Mouse (Mus musculus) frontal cortex, postnatal 10 days (tissue): ENCODE results near the gene Vmn1r199.

Source experiments
- DNase-seq, 2 experiments: peaks; one replicate each; pipeline ENCODE4 v3.0.0; 2022; ENCODE audit warnings: low spot score in 2 of 2, mixed read lengths in 1 of 2

The Vmn1r199 gene

DNA sequence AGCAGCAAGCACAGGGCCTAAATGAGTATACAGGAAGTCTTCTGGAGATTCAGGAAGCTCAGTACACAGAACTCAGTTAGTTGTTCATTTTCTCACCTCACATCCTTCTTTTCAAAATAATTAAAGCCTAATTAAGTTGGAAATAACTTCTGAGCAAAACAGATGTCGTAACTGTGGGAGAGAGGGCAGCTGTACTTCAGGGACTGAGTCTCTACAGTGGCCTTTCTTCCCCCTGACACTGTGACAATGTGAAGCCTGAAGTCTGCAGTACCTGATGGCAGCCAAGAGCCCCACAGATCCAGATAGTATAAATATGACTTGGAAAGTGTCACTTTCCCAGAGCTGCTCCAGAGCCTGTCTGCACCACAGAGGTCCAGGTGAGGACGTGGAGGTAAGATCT is at the start of gene Vmn1r199:
TSS of gene Vmn1r199 (plus strand) at position 301 of the 400 bp plus-strand sequence.
- no peak for DNase-seq

DNA sequence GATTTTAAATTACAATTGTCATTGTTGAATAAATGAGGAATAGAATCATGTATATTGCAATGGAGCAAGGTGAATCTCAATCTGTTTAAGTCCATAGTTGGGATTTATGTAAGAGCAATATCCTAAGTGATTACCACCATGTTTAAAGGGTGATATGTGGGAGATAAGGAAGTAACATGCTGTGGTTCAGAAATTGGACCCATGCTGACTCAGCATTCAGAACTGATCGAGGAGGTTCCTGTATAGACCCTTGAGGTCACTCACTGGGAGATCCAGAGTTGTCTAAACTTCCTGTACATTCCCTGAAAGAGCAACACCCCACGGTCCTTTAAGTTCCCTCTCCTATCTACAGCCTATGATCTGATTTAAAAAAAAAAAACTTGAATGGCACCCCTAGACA is 46.3 kb upstream of the Vmn1r199 start:
- DNase-seq = no peak

DNA sequence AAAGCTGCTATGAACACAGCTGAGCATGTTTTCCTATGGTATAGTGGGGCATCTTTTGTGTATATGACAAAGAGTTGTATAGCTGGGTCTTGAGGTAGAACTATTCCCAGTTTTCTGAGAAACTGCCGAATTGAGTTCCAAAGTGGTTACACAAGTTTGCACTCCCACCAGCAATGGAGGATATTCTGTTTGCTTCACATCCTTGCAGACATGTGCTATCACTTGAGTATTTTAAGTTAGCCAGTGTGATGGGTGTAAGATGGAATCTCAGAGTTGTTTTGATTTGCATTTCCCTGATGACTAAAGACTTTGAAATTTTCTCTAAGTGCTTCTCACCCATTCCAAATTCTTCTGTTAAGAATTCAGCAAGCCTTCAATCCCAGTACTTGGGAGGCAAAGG is 44.1 kb upstream of the Vmn1r199 start:
- DNase-seq = no peak

DNA sequence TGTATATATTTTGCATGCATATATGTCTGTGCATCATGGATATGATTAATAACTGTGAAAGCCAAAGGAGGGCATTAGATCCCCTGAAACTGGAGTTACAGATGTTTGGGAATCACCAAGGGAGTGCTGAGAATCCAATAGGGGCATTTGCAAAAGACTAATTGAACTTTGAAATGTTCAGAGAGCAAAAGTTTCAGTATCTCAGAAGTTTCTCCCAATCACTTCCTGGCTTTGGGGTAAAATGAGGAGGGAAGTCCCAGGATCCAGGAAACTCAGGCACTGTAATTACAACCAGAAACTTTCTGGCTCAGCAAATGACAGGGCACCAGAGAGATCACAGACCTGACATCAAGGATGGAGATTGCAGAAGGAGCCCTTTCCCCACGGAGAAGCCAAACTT is 29.6 kb upstream of the Vmn1r199 start, which contains the start of gene Vmn1r198:
TSS of gene Vmn1r198 (plus strand) at position 301 of the 400 bp plus-strand sequence.
- DNase-seq = no peak

DNA sequence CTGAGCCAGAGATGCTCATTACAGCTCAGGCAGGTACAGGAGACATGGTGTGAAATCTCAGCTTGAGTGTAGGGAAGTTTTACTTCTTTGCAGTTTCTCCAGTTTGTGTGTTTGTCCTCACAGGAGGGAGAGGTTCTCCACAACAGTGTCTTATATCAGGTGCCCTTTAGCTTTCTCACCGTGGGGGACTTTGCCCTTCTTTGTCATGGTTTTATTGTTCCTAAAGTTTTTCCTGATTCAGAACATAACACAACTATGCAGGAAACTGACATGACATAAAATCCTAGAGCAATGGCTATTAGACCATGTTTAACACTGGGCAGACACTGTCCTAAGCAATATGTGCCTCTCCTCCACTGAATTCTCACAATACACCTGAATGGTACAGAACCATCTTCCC is 28.8 kb upstream of the Vmn1r199 start:
- DNase-seq = no peak

DNA sequence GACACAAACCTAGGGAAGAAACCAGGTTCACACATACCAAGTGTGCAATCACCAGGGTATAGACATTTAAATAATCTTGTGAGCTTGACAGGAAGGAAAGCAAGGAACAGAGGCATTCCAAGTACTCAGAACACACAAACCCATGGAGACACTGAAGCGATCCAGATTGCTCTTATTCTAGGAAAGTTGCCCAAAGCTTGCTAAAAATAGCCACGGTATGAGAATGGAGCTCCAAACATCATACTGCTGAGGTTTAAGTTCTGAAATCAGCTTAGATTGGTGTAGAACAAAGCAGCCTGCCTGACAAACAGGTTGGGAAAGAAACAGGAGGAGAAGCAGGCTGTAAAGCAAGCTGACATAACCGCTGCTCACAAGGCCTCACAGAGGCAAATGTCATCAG is 1.5 kb downstream of the Vmn1r199 start:
- peak in 1 of 2 experiments; percentile 25 for DNase-seq

DNA sequence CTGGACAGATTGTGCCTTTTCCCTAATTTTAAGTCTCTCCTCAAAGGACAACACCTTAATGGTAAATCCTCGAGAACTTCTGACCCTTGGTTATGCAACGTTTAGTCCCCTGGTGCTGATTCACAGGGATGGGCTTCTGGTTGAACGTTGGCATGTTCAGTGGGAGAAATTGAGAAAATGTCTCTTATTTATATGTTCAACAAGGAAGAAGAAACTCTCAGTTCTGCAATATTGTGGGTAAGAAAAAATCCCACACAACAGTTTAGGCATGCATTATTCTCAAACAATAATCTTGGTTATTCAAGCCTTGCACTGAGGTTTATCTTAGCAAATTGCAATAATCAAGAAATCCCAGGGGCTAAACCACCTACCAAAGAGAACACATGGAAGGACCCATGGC is 3.8 kb downstream of the Vmn1r199 start:
- no peak for DNase-seq

DNA sequence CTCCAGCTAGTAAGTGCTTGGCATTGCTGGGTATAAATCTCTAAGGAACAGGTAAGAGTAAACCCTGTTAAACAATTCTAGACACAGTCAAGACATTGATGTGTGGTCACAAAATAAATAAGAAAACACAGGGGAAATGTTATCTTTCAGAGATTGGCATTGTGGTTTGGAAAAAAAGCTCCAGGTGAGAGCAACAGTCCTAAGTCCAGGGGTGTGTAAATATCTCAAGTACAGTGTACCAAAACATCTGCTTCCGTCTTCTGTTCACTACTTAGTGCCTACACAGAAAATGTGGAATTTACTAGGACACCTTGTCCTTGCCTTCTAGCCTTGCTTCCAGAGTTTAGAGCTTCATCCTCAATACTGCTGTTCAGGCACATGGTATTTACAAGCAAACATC is 7.4 kb downstream of the Vmn1r199 start:
- DNase-seq = no peak

DNA sequence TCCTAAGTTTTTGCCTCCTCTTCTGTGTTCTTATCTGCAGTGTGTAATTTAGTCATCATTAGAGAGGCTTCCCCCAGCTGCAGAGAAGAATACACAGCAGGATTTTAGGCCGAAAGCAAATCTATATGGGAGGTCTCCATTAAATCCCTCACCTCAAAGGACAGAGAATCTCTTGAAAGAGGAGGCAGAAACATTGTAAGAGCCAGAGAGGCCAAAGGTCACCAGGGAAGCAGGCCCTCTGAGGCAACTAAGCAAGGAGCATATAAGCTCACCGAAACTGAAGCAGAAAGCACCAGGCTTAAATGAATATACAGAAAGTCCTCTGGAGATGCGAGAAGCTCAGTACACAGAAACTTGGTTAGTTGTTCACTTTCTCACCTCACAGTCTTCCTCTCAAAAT is 10.5 kb downstream of the Vmn1r199 start, which contains the start of gene Vmn1r200:
TSS of gene Vmn1r200 (plus strand) at position 301 of the 400 bp plus-strand sequence.
- no peak for DNase-seq

DNA sequence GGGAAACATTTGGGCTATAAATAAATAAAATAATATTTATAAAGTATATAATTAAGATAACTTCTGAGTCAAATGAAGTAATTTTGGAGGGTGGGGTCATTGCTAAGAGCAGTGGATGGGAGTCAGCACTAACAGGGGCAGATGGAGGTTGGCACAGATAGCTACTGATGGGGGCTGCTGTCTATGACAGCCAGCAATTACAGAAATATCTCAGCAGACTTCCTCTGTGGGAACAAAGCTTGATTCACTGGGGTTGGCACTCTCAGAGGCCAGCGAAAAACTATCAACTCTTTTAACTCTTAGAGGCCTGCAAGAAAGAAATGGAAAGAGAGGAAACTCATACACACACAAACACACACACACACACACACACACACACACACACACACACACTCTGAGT is 23.4 kb downstream of the Vmn1r199 start:
- DNase-seq = no peak
